Mouse (Mus musculus) embryonic facial prominence, embryonic 11.5 days (tissue): ENCODE measurements at regions not wholly inside any gene's neighbourhood (a gene's known extent, or its start where the extent isn't known, plus 50 kb on each side); places are given as distances from the start of the nearest gene placed in this dataset.

ENCODE experiments used
- ATAC-seq: fragments of 200-750 bp; cut with Nextera tagmentation; replicated peaks from 2 replicates; pipeline ENCODE4 v1.8.0; 2017; ENCODE audit warnings: low read depth; ENCODE audit not compliant: insufficient number of reproducible peaks, low FRiP score, low TSS enrichment
- DNase-seq: peaks from one replicate; pipeline ENCODE4 v3.0.0-alpha.2; 2015; ENCODE audit warnings: low spot score
- H3K27ac ChIP-seq: fragments of 300-500 bp; sonication (generic); replicated peaks from 2 replicates; pipeline ENCODE4 v1.5.1; 2014; ENCODE audit warnings: mild to moderate bottlenecking, low read depth, low read length, control low read depth
- H3K27me3 ChIP-seq: fragments of 300-500 bp; sonication (generic); 2 replicates; pipeline ENCODE4 v1.6.1; 2014; ENCODE audit warnings: mild to moderate bottlenecking, low read length, moderate library complexity, mixed read lengths; ENCODE audit not compliant: control insufficient read depth, insufficient read depth
- H3K36me3 ChIP-seq: fragments of 300-500 bp; sonication (generic); replicated peaks from 2 replicates; pipeline ENCODE4 v1.6.1; 2014; ENCODE audit warnings: low read depth, mild to moderate bottlenecking, low read length, moderate library complexity, mixed read lengths; ENCODE audit not compliant: control insufficient read depth, insufficient read depth
- H3K4me1 ChIP-seq: fragments of 300-500 bp; sonication (generic); 2 replicates; pipeline ENCODE4 v1.6.1; 2014; ENCODE audit warnings: low read length, mixed read lengths; ENCODE audit not compliant: control insufficient read depth, insufficient read depth
- H3K4me2 ChIP-seq: fragments of 300-500 bp; sonication (generic); 2 replicates; pipeline ENCODE4 v1.6.1; 2014; ENCODE audit warnings: low read depth, mild to moderate bottlenecking, control low read depth, low read length, moderate library complexity
- H3K4me3 ChIP-seq: fragments of 300-500 bp; sonication (generic); 2 replicates; pipeline ENCODE4 v1.5.1; 2014; ENCODE audit warnings: low read depth, low read length, control low read depth
- H3K9ac ChIP-seq: fragments of 300-500 bp; sonication (generic); replicated peaks from 2 replicates; pipeline ENCODE4 v1.6.1; 2014; ENCODE audit warnings: mild to moderate bottlenecking, control low read depth, low read length
- H3K9me3 ChIP-seq: fragments of 300-500 bp; sonication (generic); replicated peaks from 2 replicates; pipeline ENCODE4 v1.6.1; 2016; ENCODE audit warnings: mild to moderate bottlenecking, low read length, inconsistent platforms, mixed read lengths; ENCODE audit not compliant: control insufficient read depth
- WGBS: fragments of 180-500 bp; shearing (Covaris S2); extraction: QIAGEN DNeasy Blood & Tissue Kit; methylation state at CpG from one replicate; pipeline ENCODE4 v1.1.7; 2014; 5-methylcytosine and 5-hydroxymethylcytosine counted together

- Histone ChIP-seq H3K4me3 (no peak overlapping the region), H3K4me1 (no peaks in the 10 kb centered on the region), H3K36me3 (no peaks in the 10 kb centered on the region), H3K27me3 (no peaks in the 10 kb centered on the region), H3K27ac (no peak overlapping the region), H3K4me2 (no peak overlapping the region), H3K9me3 (no peaks in the 10 kb centered on the region), H3K9ac (no peak overlapping the region)
- 85% methylated on average over 5 of the region's 5 CpGs for WGBS
- ATAC-seq (no peak), DNase-seq (no peak)
Observed at GRCm38 (mm10) chr1:90688086-90688485, 85.3 kb downstream of the Cops8 start.

- Histone ChIP-seq H3K4me2 (no peak overlapping the region), H3K9ac (no peak overlapping the region), H3K27ac (no peak overlapping the region), H3K4me1 (no peaks in the 10 kb centered on the region), H3K36me3 (no peaks in the 10 kb centered on the region), H3K4me3 (no peak overlapping the region), H3K9me3 (no peaks in the 10 kb centered on the region), H3K27me3 (no peaks in the 10 kb centered on the region)
- 71% methylated on average over 4 of the region's 4 CpGs for WGBS
- no peak for DNase-seq
- ATAC-seq = no peak
Observed at GRCm38 (mm10) chr1:90690591-90691116, 87.9 kb downstream of the Cops8 start.

GRCm38 (mm10) chr1:90691157-90691594 is 88.4 kb downstream of the Cops8 start:
- Histone ChIP-seq H3K27me3 (no peaks in the 10 kb centered on the region), H3K36me3 (no peaks in the 10 kb centered on the region), H3K9me3 (no peaks in the 10 kb centered on the region), H3K4me3 (no peak overlapping the region), H3K27ac (no peak overlapping the region), H3K4me1 (no peaks in the 10 kb centered on the region), H3K4me2 (no peak overlapping the region), H3K9ac (no peak overlapping the region)
- DNase-seq (no peak), ATAC-seq (no peak)
- WGBS = 77% methylated on average over 6 of the region's 6 CpGs

- H3K27me3 ChIP-seq = no peaks in the 10 kb centered on the region
- H3K4me1 ChIP-seq = no peaks in the 10 kb centered on the region
- H3K27ac ChIP-seq = no peak overlapping the region
- no peak overlapping the region for H3K4me3 ChIP-seq
- no peaks in the 10 kb centered on the region for H3K36me3 ChIP-seq
- no peaks in the 10 kb centered on the region for H3K9me3 ChIP-seq
- H3K4me2 ChIP-seq = no peak overlapping the region
- no peak overlapping the region for H3K9ac ChIP-seq
- ATAC-seq (no peak), DNase-seq (no peak)
- 53% methylated on average over 1 of the region's 1 CpGs for WGBS
Observed at GRCm38 (mm10) chr1:90692851-90693250, 90.1 kb downstream of the Cops8 start.

GRCm38 (mm10) chr1:90694761-90695160 is 92.0 kb downstream of the Cops8 start:
- 93% methylated on average over 3 of the region's 3 CpGs for WGBS
- no peak overlapping the region for H3K4me2 ChIP-seq
- ATAC-seq = no peak
- H3K9ac ChIP-seq = no peak overlapping the region
- no peak overlapping the region for H3K4me3 ChIP-seq
- H3K4me1 ChIP-seq = no peaks in the 10 kb centered on the region
- no peak overlapping the region for H3K27ac ChIP-seq
- H3K9me3 ChIP-seq = no peaks in the 10 kb centered on the region
- no peak for DNase-seq
- H3K36me3 ChIP-seq = no peaks in the 10 kb centered on the region
- H3K27me3 ChIP-seq = no peaks in the 10 kb centered on the region

GRCm38 (mm10) chr1:90695166-90695749 is 92.5 kb downstream of the Cops8 start:
- 62% methylated on average over 10 of the region's 10 CpGs for WGBS
- ATAC-seq (no peak), DNase-seq (no peak)
- H3K27me3 ChIP-seq = no peaks in the 10 kb centered on the region
- H3K36me3 ChIP-seq = no peaks in the 10 kb centered on the region
- no peaks in the 10 kb centered on the region for H3K4me1 ChIP-seq
- no peaks in the 10 kb centered on the region for H3K9me3 ChIP-seq
- H3K9ac ChIP-seq = no peak overlapping the region
- H3K4me2 ChIP-seq = no peak overlapping the region
- H3K27ac ChIP-seq = no peak overlapping the region
- H3K4me3 ChIP-seq = no peak overlapping the region

- ATAC-seq = no peak
- WGBS = 89% methylated on average over 1 of the region's 1 CpGs
Observed at GRCm38 (mm10) chr1:90696000-90696399, 93.2 kb downstream of the Cops8 start.

GRCm38 (mm10) chr1:90697056-90697596 is 94.3 kb downstream of the Cops8 start:
- no peak overlapping the region for H3K9ac ChIP-seq

More at GRCm38 (mm10) chr1:90696000-90696399, 93.2 kb downstream of the Cops8 start:
- H3K9ac ChIP-seq = no peak overlapping the region
- no peak overlapping the region for H3K4me2 ChIP-seq
- no peaks in the 10 kb centered on the region for H3K36me3 ChIP-seq
- H3K27ac ChIP-seq = no peak overlapping the region
- no peak overlapping the region for H3K4me3 ChIP-seq
- H3K4me1 ChIP-seq = no peaks in the 10 kb centered on the region
- H3K9me3 ChIP-seq = no peaks in the 10 kb centered on the region
- no peak for DNase-seq
- no peaks in the 10 kb centered on the region for H3K27me3 ChIP-seq

More at GRCm38 (mm10) chr1:90697056-90697596, 94.3 kb downstream of the Cops8 start:
- H3K4me2 ChIP-seq = no peak overlapping the region
- H3K27me3 ChIP-seq = no peaks in the 10 kb centered on the region
- no peak for DNase-seq
- ATAC-seq = no peak
- WGBS = 86% methylated on average over 3 of the region's 3 CpGs
- H3K4me1 ChIP-seq = no peaks in the 10 kb centered on the region
- H3K4me3 ChIP-seq = no peak overlapping the region
- H3K36me3 ChIP-seq = no peaks in the 10 kb centered on the region
- H3K9me3 ChIP-seq = no peaks in the 10 kb centered on the region
- no peak overlapping the region for H3K27ac ChIP-seq
